Mouse (Mus musculus) cerebral cortex, adult 2 months (tissue): Measurements from ENCODE around the gene Rhoh.

Experiments used
- WGBS: fragments of 180-500 bp; shearing (Covaris S2); methylation state at CpG from one replicate; pipeline ENCODE4 v1.1.7; 2018; 5-methylcytosine and 5-hydroxymethylcytosine counted together

Gene Rhoh

GRCm38 (mm10) chr5:65929162-65929561 lies 68.1 kb downstream of the Rhoh start:
- 88% methylated on average over 7 of the region's 7 CpGs for WGBS

- 64% methylated on average over 4 of the region's 4 CpGs for WGBS
These were observed 69.2 kb downstream of the Rhoh start for GRCm38 (mm10) chr5:65930171-65930570.

GRCm38 (mm10) chr5:65933258-65933657 lies 72.2 kb downstream of the Rhoh start:
- 93% methylated on average over 4 of the region's 4 CpGs for WGBS

DNA sequence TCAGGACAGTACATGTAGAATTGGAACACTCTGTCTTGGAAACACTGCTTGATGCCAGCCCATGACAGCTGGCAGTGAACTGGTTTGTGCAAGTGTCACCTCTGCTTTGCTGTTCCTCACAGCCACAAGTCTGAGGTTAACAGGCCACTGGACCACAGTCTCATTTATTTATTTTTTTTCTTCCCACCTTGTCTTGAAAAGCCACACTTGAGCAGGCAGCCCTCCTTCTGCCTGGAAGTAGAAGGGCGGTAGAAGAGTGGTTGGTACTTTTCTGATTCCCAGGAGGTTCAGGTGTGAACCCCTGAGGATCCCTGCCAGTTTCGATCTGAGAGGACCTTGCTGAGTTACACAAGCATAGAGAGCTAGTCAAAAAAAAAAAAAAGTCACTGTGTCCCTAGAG lies 72.8 kb downstream of the Rhoh start:
- WGBS = 94% methylated on average over 2 of the region's 2 CpGs

- WGBS = 92% methylated on average over 5 of the region's 5 CpGs
These were observed 73.8 kb downstream of the Rhoh start, which contains the start of gene Chrna9 for GRCm38 (mm10) chr5:65934783-65935182. Gene Chrna9, plus strand, starts transcription at chr5:65934921.

DNA sequence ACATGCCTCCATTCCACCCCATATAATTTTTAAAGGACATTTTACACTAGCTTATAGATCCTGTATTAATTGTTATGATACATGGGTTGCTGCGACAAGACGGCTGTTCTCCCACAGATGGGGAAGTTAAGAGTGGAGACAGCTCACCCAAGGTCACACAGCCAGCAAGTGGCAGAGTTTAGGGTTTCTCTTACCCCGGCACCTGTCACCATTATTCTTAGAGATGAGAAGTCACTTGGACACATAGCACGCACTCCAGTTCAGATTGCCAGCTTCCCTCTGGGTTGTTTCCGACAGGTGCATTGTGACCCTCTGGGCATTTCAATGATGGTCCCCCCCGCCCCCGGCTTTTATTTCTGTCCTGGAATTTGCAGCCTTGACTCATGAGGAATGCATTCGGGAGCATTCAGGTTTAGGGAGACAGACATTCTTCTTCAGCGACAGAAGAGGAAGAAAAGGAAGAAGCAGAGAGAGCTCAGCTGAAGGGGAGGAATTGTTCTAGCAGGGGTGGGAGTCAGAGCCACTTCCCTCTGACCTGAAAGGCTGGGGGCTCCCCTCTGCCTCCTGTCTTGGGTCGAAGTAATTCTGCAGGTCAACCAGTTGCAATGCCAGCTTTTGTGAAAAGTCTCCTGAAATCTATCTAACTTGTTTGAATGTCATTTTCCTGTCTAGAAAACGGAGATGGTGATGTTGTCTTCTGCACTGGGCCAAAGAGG lies 76.2 kb downstream of the Rhoh start:
- WGBS = 74% methylated on average over 11 of the region's 11 CpGs

DNA sequence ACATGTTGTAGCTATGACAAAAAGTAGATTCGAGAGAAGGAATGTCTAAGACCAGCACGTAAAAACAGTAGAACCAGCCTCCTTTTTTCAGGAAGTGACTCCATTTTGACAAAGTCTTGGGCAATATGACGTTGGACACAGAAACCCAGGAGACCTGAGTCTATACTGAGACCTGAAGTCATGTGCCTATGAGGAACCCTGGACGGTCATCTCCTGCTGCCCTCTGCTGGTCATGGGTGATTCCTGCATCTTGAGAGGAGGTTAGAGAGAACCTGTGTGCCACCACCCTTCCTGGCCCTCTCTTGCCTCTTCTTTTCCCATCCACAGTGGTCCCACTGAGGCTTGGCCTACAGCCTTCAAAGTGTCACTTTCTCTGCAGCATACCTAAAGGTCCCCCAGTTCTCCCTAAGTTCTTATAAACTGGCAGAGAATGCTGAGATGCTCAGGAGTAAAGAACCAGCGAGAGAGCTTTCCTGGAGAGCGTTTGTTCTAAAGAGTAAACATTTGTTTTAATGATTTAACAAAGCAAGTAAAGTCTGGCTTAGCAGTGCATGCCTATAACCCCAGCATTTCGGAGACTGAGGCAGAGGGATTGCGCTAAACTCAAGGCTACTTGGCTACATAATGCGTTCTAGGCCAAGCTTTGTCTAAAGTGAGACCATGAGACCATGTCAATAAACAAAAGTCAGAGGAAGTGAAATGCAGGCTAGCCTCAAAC lies 77.1 kb downstream of the Rhoh start:
- 63% methylated on average over 9 of the region's 9 CpGs for WGBS

DNA sequence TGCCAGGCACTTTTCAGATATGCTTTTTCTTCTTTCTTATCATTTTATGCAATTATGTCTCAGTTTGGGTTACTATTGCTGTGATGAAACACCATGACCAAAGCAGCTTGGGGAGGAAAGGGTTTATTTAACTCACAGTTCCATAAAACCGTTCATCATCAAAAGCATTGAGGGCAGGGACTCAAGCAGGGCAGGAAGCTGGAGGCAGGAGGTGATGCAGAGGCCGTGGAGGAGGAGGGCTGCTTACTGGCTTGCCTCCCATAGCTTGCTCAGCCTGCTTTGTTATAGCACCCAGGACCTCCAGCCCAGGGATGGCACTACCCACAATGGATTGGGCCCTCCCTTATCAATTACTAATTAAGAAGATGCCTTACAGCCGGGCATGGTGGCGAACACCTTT lies 80.1 kb downstream of the Rhoh start:
- WGBS = 79% methylated on average over 4 of the region's 4 CpGs
